Mouse (Mus musculus) liver, embryonic 11.5 days (tissue): ENCODE measurements around the gene Tie1. TPM values are rescaled to one million over a fixed set of nuclear protein-coding genes. Genes with fewer than 3 reads are reported as not detected.

ENCODE experiments used
- ATAC-seq: fragments of 200-750 bp; cut with Nextera tagmentation; replicated peaks from 2 replicates; pipeline ENCODE4 v1.8.0; 2017; ENCODE audit warnings: moderate number of reproducible peaks, mild to moderate bottlenecking, moderate TSS enrichment, moderate library complexity; ENCODE audit not compliant: low FRiP score
- DNase-seq: peaks from one replicate; pipeline ENCODE4 v3.0.0-alpha.2; 2017; ENCODE audit warnings: low spot score
- H3K27ac ChIP-seq: fragments of 300-500 bp; sonication (generic); 2 replicates; pipeline ENCODE4 v1.5.1; 2014; ENCODE audit warnings: mild to moderate bottlenecking, low read depth, low read length, control low read depth
- H3K27me3 ChIP-seq: fragments of 300-500 bp; sonication (generic); replicated peaks from 2 replicates; pipeline ENCODE4 v1.6.1; 2014; ENCODE audit warnings: low read length, mixed read lengths; ENCODE audit not compliant: control insufficient read depth, insufficient read depth
- H3K36me3 ChIP-seq: fragments of 300-500 bp; sonication (generic); 2 replicates; pipeline ENCODE4 v1.6.1; 2014; ENCODE audit warnings: mild to moderate bottlenecking, low read length, moderate library complexity, mixed read lengths; ENCODE audit not compliant: control insufficient read depth, insufficient read depth
- H3K4me1 ChIP-seq: fragments of 300-500 bp; sonication (generic); replicated peaks from 2 replicates; pipeline ENCODE4 v1.6.1; 2014; ENCODE audit warnings: low read length, mixed read lengths; ENCODE audit not compliant: control insufficient read depth, insufficient read depth
- H3K4me2 ChIP-seq: fragments of 300-500 bp; sonication (generic); 2 replicates; pipeline ENCODE4 v1.6.1; 2014; ENCODE audit warnings: mild to moderate bottlenecking, control low read depth, moderate library complexity
- H3K4me3 ChIP-seq: fragments of 300-500 bp; sonication (generic); 2 replicates; pipeline ENCODE4 v1.5.1; 2014; ENCODE audit warnings: low read depth, low read length, control low read depth
- H3K9ac ChIP-seq: fragments of 300-500 bp; sonication (generic); 2 replicates; pipeline ENCODE4 v1.6.1; 2014; ENCODE audit warnings: low read depth, low read length, control low read depth
- H3K9me3 ChIP-seq: fragments of 300-500 bp; sonication (generic); 2 replicates; pipeline ENCODE4 v1.6.1; 2016; ENCODE audit warnings: low read length, inconsistent platforms, mixed read lengths; ENCODE audit not compliant: control insufficient read depth
- WGBS: fragments of 180-500 bp; shearing (Covaris S2); extraction: QIAGEN DNeasy Blood & Tissue Kit; methylation state at CpG from one replicate; pipeline ENCODE4 v1.1.7; 2014; 5-methylcytosine and 5-hydroxymethylcytosine counted together
- polyA plus RNA-seq: library from polyadenylated mRNA; unstranded; fragments of >200 nt; fragmentation: Nextera tagmentation; extraction: Ambion mirVana; gene quantifications from 2 replicates; pipeline ENCODE4 v1.2.1, GENCODE M21; 2014

Gene Tie1
- polyA plus RNA-seq, 1 experiment from 2014 or later, result 16.0 TPM

DNA sequence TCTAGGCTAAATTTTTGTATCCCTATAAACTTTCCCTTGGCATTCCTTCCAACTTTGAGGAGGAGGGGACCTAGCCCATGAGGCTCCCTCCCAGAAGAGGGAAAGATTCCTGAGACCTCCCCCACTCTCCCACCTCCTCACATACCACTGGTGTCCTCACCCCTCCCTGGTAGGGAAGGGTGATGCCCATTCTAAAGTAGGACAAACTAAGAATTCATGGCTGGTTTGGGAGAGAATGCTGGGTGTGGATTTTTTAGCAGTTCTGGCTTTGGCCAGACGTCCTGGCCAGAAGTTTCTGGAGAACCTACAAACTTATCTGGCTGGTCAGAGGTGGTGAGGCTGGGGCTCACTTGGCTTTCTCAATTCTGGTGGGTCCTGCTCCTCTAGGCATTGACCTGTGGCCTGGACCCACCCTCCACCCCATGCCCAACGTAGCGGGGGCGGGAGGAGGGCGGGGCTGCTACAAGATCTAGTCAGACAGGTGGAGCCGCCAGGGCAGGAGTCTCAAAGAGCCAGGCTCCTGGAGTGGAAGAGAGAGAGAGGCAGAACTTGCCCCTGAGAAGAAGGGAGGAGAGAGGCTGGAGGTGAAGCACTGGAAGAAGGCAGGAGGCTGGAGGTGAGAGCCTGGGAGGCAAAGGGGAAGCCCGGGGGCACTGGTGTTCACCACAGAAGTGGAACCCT lies 60.5 kb downstream of the Tie1 start:
- H3K36me3 ChIP-seq, result peaks cover 31% of the 10 kb centered on the region
- DNase-seq, result no peak
- peak overlapping the region; percentile 82 for H3K27ac ChIP-seq
- H3K9ac ChIP-seq, result peak overlapping the region; percentile 90
- no peak for ATAC-seq
- no peaks in the 10 kb centered on the region for H3K9me3 ChIP-seq
- H3K4me1 ChIP-seq, result peaks cover 35% of the 10 kb centered on the region
- H3K4me3 ChIP-seq, result peak overlapping the region; percentile 88
- H3K27me3 ChIP-seq, result no peaks in the 10 kb centered on the region
- WGBS, result 37% methylated on average over 7 of the region's 7 CpGs
- H3K4me2 ChIP-seq, result peak overlapping the region; percentile 76

DNA sequence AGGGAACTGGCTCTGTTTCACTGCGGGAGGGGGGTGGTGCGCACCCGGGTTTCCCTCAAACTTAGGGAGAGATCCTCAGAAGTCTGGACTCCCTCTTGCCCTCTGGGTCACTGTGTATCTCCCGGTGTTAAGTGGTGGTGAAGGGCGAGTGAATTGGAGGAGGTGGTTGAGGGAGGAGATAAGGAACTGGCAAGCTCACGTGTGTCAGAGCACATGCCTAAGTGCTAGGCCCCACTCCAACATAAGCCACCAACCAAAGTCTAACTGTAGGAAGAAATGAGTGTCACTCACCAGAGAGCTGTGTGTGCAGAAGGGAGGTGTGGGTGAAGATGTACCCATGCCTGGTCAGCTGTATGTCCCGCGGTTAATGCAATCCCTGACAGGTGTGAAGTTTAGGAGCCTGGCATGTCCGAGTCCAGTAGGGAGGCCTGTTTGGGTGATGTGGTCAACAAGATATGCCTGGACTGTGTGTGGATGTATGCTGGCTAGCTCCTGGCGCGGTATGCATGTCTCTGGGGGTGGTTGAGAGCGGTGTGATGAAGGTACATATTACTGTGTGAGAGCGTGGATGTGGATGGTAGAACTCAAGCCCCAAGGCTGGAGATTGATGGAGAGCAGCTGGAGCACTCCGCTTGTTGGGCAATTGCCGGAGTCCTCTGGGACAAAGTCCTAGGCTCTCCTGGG lies 61.2 kb downstream of the Tie1 start:
- peaks cover 36% of the 10 kb centered on the region for H3K4me1 ChIP-seq
- no peaks in the 10 kb centered on the region for H3K9me3 ChIP-seq
- DNase-seq, result no peak
- peak overlapping the region; percentile 76 for H3K4me2 ChIP-seq
- no peaks in the 10 kb centered on the region for H3K27me3 ChIP-seq
- peak overlapping the region; percentile 82 for H3K27ac ChIP-seq
- peak overlapping the region; percentile 90 for H3K9ac ChIP-seq
- 28% methylated on average over 15 of the region's 15 CpGs for WGBS
- peak; percentile 56 for ATAC-seq
- H3K4me3 ChIP-seq, result peak overlapping the region; percentile 88
- H3K36me3 ChIP-seq, result peaks cover 25% of the 10 kb centered on the region

- H3K36me3 ChIP-seq, result peaks cover 17% of the 10 kb centered on the region
- H3K9ac ChIP-seq, result peak within 1 kb of the TSS; percentile 90
- under 1% methylated on average over 29 of the region's 31 CpGs for WGBS
- ATAC-seq, result peak; percentile 90
- peak within 1 kb of the TSS; percentile 88 for H3K4me3 ChIP-seq
- no peaks in the 10 kb centered on the region for H3K27me3 ChIP-seq
- no peaks in the 10 kb centered on the region for H3K9me3 ChIP-seq
- peak; percentile 93 for DNase-seq
- peaks cover 37% of the 10 kb centered on the region for H3K4me1 ChIP-seq
- H3K27ac ChIP-seq, result peak within 1 kb of the TSS; percentile 82
- peak within 1 kb of the TSS; percentile 76 for H3K4me2 ChIP-seq
Measured at GRCm38 (mm10) chr4:118427768-118428451, 62.0 kb downstream of the Tie1 start, which contains the start of gene Elovl1. Gene Elovl1, plus strand, starts transcription at chr4:118428093.

DNA sequence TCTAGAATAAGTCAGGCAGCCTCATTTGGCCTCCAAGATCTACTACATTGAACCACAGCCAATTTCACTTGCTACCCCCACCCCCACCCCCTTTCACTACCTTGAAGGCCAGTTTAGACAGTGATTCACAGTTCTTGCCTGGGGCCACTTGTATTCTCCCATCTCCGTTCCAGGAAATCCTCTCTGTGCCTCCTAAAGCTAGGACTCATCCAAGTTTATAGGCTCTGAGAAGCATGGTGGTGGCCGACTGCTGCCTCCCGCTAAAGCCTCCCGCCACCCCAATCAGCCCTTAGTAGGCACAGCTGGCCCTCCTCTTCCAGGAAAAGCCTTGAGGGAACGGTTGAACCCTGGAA lies 62.5 kb downstream of the Tie1 start:
- Histone ChIP-seq H3K9ac (peak overlapping the region; percentile 90), H3K36me3 (peaks cover 15% of the 10 kb centered on the region), H3K9me3 (no peaks in the 10 kb centered on the region), H3K4me3 (peak overlapping the region; percentile 88), H3K4me2 (peak overlapping the region; percentile 76), H3K27me3 (no peaks in the 10 kb centered on the region), H3K4me1 (peaks cover 36% of the 10 kb centered on the region), H3K27ac (peak overlapping the region; percentile 62; the same call in 1 of the 2 replicates)
- ATAC-seq (peak; percentile 8; the same call in 1 of the 2 replicates), DNase-seq (no peak)
- WGBS, result 6% methylated on average over 5 of the region's 5 CpGs

DNA sequence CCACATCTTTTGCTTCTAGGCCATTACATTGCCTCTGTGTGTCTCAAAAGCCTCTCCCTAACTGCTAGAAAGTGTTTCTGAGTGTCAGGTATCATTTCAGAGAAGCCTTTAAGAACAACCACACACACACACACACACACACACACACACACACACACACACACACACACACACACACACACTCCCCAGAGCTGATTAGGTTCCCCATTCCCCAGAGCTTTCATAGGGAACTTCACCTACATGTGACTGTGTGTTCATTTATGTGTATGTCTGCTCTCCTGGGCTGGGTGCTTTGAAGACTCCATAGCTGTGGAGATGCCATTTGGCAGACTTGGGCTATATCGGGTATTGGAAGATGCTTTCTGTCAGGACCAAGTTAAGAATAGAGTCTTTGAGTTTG lies 64.5 kb downstream of the Tie1 start:
- Histone ChIP-seq H3K4me3 (no peak overlapping the region), H3K27me3 (no peaks in the 10 kb centered on the region), H3K9me3 (no peaks in the 10 kb centered on the region), H3K9ac (no peak overlapping the region), H3K4me2 (no peak overlapping the region), H3K27ac (peak overlapping the region; percentile 75; the same call in 1 of the 2 replicates), H3K4me1 (peaks cover 34% of the 10 kb centered on the region), H3K36me3 (0 out of 2 replicates have a peak, but pooled peaks cover 2% of the 10 kb centered on the region)
- 90% methylated on average over 1 of the region's 1 CpGs for WGBS
- DNase-seq (no peak), ATAC-seq (no peak)

GRCm38 (mm10) chr4:118424541-118425160 lies 65.2 kb downstream of the Tie1 start:
- peak overlapping the region; percentile 14; the same call in 1 of the 2 replicates for H3K9ac ChIP-seq
- peak overlapping the region; percentile 10; the same call in 1 of the 2 replicates for H3K4me2 ChIP-seq
- ATAC-seq (peak; percentile 67), DNase-seq (no peak)
- no peak overlapping the region for H3K4me3 ChIP-seq
- H3K36me3 ChIP-seq, result 0 out of 2 replicates have a peak, but pooled peaks cover 2% of the 10 kb centered on the region
- no peaks in the 10 kb centered on the region for H3K27me3 ChIP-seq
- 37% methylated on average over 4 of the region's 4 CpGs for WGBS
- peak overlapping the region; percentile 75 for H3K27ac ChIP-seq
- H3K9me3 ChIP-seq, result no peaks in the 10 kb centered on the region
- H3K4me1 ChIP-seq, result peaks cover 29% of the 10 kb centered on the region

DNA sequence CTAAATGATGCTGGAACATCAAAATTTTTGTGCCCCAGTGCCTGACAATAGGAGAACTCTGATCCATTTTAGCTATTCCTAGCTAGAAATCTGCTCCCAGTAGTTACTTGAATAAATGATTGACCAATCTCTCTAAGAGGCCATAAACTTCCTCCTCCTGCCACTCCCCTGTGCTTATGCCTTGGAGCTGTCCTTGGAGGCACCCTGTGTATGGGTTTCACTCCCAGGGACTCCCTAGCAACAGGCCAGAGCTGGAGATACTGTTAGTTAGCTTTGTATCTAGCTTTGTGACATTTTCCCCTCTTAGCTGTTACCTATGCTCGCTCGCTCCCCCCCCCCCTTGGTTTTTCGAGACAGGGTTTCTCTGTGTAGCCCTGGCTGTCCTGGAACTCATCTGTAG lies 68.5 kb downstream of the Tie1 start:
- ATAC-seq (no peak), DNase-seq (no peak)
- Histone ChIP-seq H3K4me2 (no peak overlapping the region), H3K27ac (no peak overlapping the region), H3K27me3 (no peaks in the 10 kb centered on the region), H3K9ac (no peak overlapping the region), H3K9me3 (no peaks in the 10 kb centered on the region), H3K4me1 (peaks cover 11% of the 10 kb centered on the region), H3K36me3 (peaks cover 15% of the 10 kb centered on the region; the same call in 1 of the 2 replicates), H3K4me3 (no peak overlapping the region)
- 87% methylated on average over 3 of the region's 3 CpGs for WGBS
